In the genomic region with DNA sequence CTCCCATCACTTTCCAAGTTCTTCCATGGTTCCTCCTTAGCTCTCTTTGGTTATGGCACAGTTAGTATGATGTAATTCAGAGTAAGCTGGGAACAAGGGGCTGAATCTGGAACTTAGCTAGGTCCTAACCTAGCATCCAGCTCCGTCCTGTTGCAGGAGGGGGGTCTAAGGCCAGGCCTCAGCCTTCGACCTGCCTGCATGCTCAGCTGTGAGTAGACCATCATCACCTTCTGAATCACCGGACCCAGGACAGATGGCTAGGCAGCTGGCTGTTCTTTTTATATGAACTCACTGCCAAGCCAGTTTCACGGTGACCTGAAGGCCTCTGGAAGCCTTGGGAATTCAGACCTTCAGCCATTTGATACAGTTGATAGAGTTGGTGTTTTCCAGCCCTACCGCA, we compare ENCODE assay signal across 15 mouse cellular contexts.
DNase-seq lines count a peak whose midpoint lies in the region; ATAC-seq and TF ChIP-seq lines count a peak whose summit lies in the region.
"Had no signal": no experiment of that assay in that cellular context is flagged by ENCODE, and none has a peak within 500 bp of the region (broad histone marks: within the 10 kb centered on the region; RNA-seq: fewer than 3 reads in every experiment).

No protein-coding gene starts in this region.

- H3K4me2 ChIP-seq in heart, embryonic 11.5 days = no peak overlapping the region; the same call in 1 of the 2 replicates
- no peak overlapping the region for H3K4me2 ChIP-seq in limb, embryonic 12.5 days
- H3K4me2 ChIP-seq: forebrain, embryonic 15.5 days; liver, embryonic 15.5 days had no signal

- TF ChIP-seq CTCF in C2C12 (IDR thresholded peaks at IDR 0.05; ENCODE audit: control insufficient read depth, insufficient read depth, insufficient read length) = no peak
- TF ChIP-seq CTCF in embryonic fibroblast, embryonic 13.5 days (IDR thresholded peaks at IDR 0.05; ENCODE audit: borderline replicate concordance, insufficient read depth, low read length) = no peak

- no peak for TF ChIP-seq POLR2A in embryonic fibroblast, embryonic 13.5 days (IDR thresholded peaks at IDR 0.05; ENCODE audit: low read depth, low read length)

- ATAC-seq in heart, embryonic 11.5 days (replicated peaks; ENCODE audit: insufficient number of reproducible peaks, low FRiP score, low TSS enrichment) = no peak
- ATAC-seq in limb, embryonic 12.5 days (ENCODE audit: insufficient number of reproducible peaks, insufficient read depth, low FRiP score, low TSS enrichment, low read depth) = no peak
- ATAC-seq: forebrain, embryonic 15.5 days; hindbrain, postnatal 0 days had no signal

- H3K27me3 ChIP-seq in heart, embryonic 11.5 days (ENCODE audit: control insufficient read depth, insufficient read depth, low read length) = no peaks in the 10 kb centered on the region
- no peaks in the 10 kb centered on the region for H3K27me3 ChIP-seq in limb, embryonic 12.5 days
- no peaks in the 10 kb centered on the region for H3K27me3 ChIP-seq in limb, embryonic 10.5 days (ENCODE audit: low read depth, poor library complexity, severe bottlenecking)
- H3K27me3 ChIP-seq in C2C12 (ENCODE audit: control insufficient read depth, insufficient read depth, insufficient read length) = no peaks in the 10 kb centered on the region
- H3K27me3 ChIP-seq: forebrain, embryonic 15.5 days; liver, embryonic 15.5 days had no signal

- no peak overlapping the region for H3ac ChIP-seq in C2C12 (ENCODE audit: control insufficient read depth, insufficient read length, low read depth)

- 77% methylated on average over 5 of the region's 5 CpGs for WGBS in heart, embryonic 11.5 days (ENCODE audit: insufficient replicate concordance)
- WGBS in limb, embryonic 12.5 days = 87% methylated on average over 5 of the region's 5 CpGs
- 88% methylated on average over 5 of the region's 5 CpGs for WGBS in limb, embryonic 10.5 days

- H3K4me3 ChIP-seq in heart, embryonic 11.5 days (ENCODE audit: low read depth, low read length) = no peak overlapping the region
- no peak overlapping the region for H3K4me3 ChIP-seq in limb, embryonic 12.5 days (replicated peaks)
- H3K4me3 ChIP-seq in limb, embryonic 10.5 days = no peak overlapping the region
- no peak overlapping the region for H3K4me3 ChIP-seq in C2C12 (ENCODE audit: insufficient read depth, poor library complexity, severe bottlenecking)
- no peak overlapping the region for H3K4me3 ChIP-seq in embryonic fibroblast, embryonic 13.5 days (ENCODE audit: insufficient read depth, low read length)
- H3K4me3 ChIP-seq: erythroblast, embryonic 14.5 days; forebrain, embryonic 15.5 days; left cerebral cortex, adult 2 months; liver, embryonic 15.5 days had no signal

- no peaks in the 10 kb centered on the region for H3K79me3 ChIP-seq in C2C12 (ENCODE audit: low read depth)

- no peaks in the 10 kb centered on the region for H3K79me2 ChIP-seq in C2C12 (ENCODE audit: control insufficient read depth, insufficient read depth)

- intact Hi-C loops in heart, postnatal 10 days (cut with DNase I) = no loop called here

- no peak overlapping the region for H3K9ac ChIP-seq in heart, embryonic 11.5 days (ENCODE audit: low read depth, low read length)
- no peak overlapping the region for H3K9ac ChIP-seq in limb, embryonic 12.5 days (replicated peaks)
- H3K9ac ChIP-seq: forebrain, embryonic 15.5 days; liver, embryonic 15.5 days had no signal

- peaks cover 11% of the 10 kb centered on the region for H3K4me1 ChIP-seq in heart, embryonic 11.5 days (ENCODE audit: control insufficient read depth, insufficient read depth, low read length)
- peaks cover 10% of the 10 kb centered on the region for H3K4me1 ChIP-seq in limb, embryonic 12.5 days (replicated peaks)
- peaks cover 6% of the 10 kb centered on the region for H3K4me1 ChIP-seq in limb, embryonic 10.5 days
- peaks cover 15% of the 10 kb centered on the region for H3K4me1 ChIP-seq in embryonic fibroblast, embryonic 13.5 days (ENCODE audit: control insufficient read depth, insufficient read depth, low read length)
- H3K4me1 ChIP-seq: forebrain, embryonic 15.5 days had no signal

- no peaks in the 10 kb centered on the region for H3K9me3 ChIP-seq in heart, embryonic 11.5 days (replicated peaks; ENCODE audit: control insufficient read depth, low read length)
- H3K9me3 ChIP-seq in limb, embryonic 12.5 days = no peaks in the 10 kb centered on the region
- no peaks in the 10 kb centered on the region for H3K9me3 ChIP-seq in limb, embryonic 10.5 days (replicated peaks)
- H3K9me3 ChIP-seq: forebrain, embryonic 15.5 days; G1E; liver, embryonic 15.5 days had no signal

- H3K27ac ChIP-seq in heart, embryonic 11.5 days (ENCODE audit: low read depth, low read length) = peak overlapping the region; percentile 71
- H3K27ac ChIP-seq in limb, embryonic 12.5 days = peak overlapping the region; percentile 50; the same call in 1 of the 2 replicates
- no peak overlapping the region for H3K27ac ChIP-seq in limb, embryonic 10.5 days
- H3K27ac ChIP-seq in embryonic fibroblast, embryonic 13.5 days (ENCODE audit: insufficient read depth, low read length) = peak overlapping the region; percentile 98
- H3K27ac ChIP-seq: forebrain, embryonic 15.5 days; hindbrain, postnatal 0 days; left cerebral cortex, adult 2 months; liver, embryonic 15.5 days had no signal

- DNase-seq in heart, postnatal 10 days = no peak
- no peak for DNase-seq in limb, embryonic 10.5 days (ENCODE audit: low spot score)
- no peak for DNase-seq in layer of hippocampus, adult 8-10 months (ENCODE audit: low spot score in 2 of 2)
- DNase-seq: cerebellum, postnatal 14 days; kidney, adult 11 months had no signal

- H3K36me3 ChIP-seq in heart, embryonic 11.5 days (ENCODE audit: control insufficient read depth, insufficient read depth, low read length) = no peaks in the 10 kb centered on the region
- no peaks in the 10 kb centered on the region for H3K36me3 ChIP-seq in limb, embryonic 12.5 days
- no peaks in the 10 kb centered on the region for H3K36me3 ChIP-seq in limb, embryonic 10.5 days
- H3K36me3 ChIP-seq in C2C12 (ENCODE audit: control insufficient read depth, insufficient read depth) = no peaks in the 10 kb centered on the region
- H3K36me3 ChIP-seq: forebrain, embryonic 15.5 days; G1E; liver, embryonic 15.5 days had no signal

TF ChIP-seq in C2C12, 6 proteins besides CTCF, POLR2A, EP300 and RAD21:
- TF ChIP-seq MAX (IDR thresholded peaks at IDR 0.05) (no peak), FOSL1 (IDR thresholded peaks at IDR 0.05; ENCODE audit: insufficient read depth, low read length, poor library complexity, severe bottlenecking) (no peak), MYOD1 (IDR thresholded peaks at IDR 0.05; ENCODE audit: control insufficient read depth, insufficient read length, low read depth) (peak; percentile 64)
